Mouse (Mus musculus): ENCODE measurements around the gene Ccdc153. TPM values are rescaled to one million over a fixed set of nuclear protein-coding genes. Genes with fewer than 3 reads are reported as not detected.

Ccdc153 gene
- polyA plus RNA-seq (2016; fragmentation: Nextera tagmentation; extraction: Ambion mirVana): not detected in 2 replicates

GRCm38 (mm10) chr9:44240399-44240798 is at the start of gene Ccdc153:
Ccdc153 (plus strand) TSS chr9:44240676.
- no peak within 1 kb of the TSS for H3K4me3 ChIP-seq
- H3K36me3 ChIP-seq: no peaks in the 10 kb centered on the region
- H3K4me2 ChIP-seq (replicated peaks): no peak within 1 kb of the TSS
- H3K27ac ChIP-seq: no peak within 1 kb of the TSS
- no peak within 1 kb of the TSS for H3K9ac ChIP-seq
- no peaks in the 10 kb centered on the region for H3K4me1 ChIP-seq
- H3K27me3 ChIP-seq: no peaks in the 10 kb centered on the region
- no peaks in the 10 kb centered on the region for H3K9me3 ChIP-seq (replicated peaks)
- WGBS: 59% methylated on average over 2 of the region's 2 CpGs
- no peak for ATAC-seq (ENCODE audit: low FRiP score)

GRCm38 (mm10) chr9:44191166-44191565 is 49.3 kb upstream of the Ccdc153 start:
- Histone ChIP-seq H3K9ac (no peak overlapping the region), H3K4me3 (no peak overlapping the region), H3K4me1 (no peaks in the 10 kb centered on the region), H3K27ac (no peak overlapping the region), H3K27me3 (no peaks in the 10 kb centered on the region), H3K36me3 (no peaks in the 10 kb centered on the region), H3K9me3 (replicated peaks) (no peaks in the 10 kb centered on the region), H3K4me2 (replicated peaks) (no peak overlapping the region)
- 83% methylated on average over 3 of the region's 3 CpGs for WGBS
- ATAC-seq (ENCODE audit: low FRiP score): no peak

GRCm38 (mm10) chr9:44192312-44192711 is 48.2 kb upstream of the Ccdc153 start:
- Histone ChIP-seq H3K9me3 (replicated peaks) (no peaks in the 10 kb centered on the region), H3K4me3 (no peak overlapping the region), H3K4me1 (no peaks in the 10 kb centered on the region), H3K27ac (no peak overlapping the region), H3K27me3 (no peaks in the 10 kb centered on the region), H3K4me2 (replicated peaks) (no peak overlapping the region), H3K9ac (no peak overlapping the region), H3K36me3 (no peaks in the 10 kb centered on the region)
- no peak for ATAC-seq (ENCODE audit: low FRiP score)
- 93% methylated on average over 3 of the region's 3 CpGs for WGBS

- ATAC-seq (ENCODE audit: low FRiP score): no peak
- no peak overlapping the region for H3K27ac ChIP-seq
- H3K27me3 ChIP-seq: no peaks in the 10 kb centered on the region
- 96% methylated on average over 5 of the region's 5 CpGs for WGBS
- H3K4me3 ChIP-seq: no peak overlapping the region
- H3K4me1 ChIP-seq: no peaks in the 10 kb centered on the region
- no peak overlapping the region for H3K9ac ChIP-seq
- no peaks in the 10 kb centered on the region for H3K9me3 ChIP-seq (replicated peaks)
- H3K36me3 ChIP-seq: peaks cover 2% of the 10 kb centered on the region
- no peak overlapping the region for H3K4me2 ChIP-seq (replicated peaks)
Measured at GRCm38 (mm10) chr9:44192794-44193193, 47.7 kb upstream of the Ccdc153 start.

- no peak for ATAC-seq (ENCODE audit: low FRiP score)
- no peaks in the 10 kb centered on the region for H3K4me1 ChIP-seq
- 95% methylated on average over 1 of the region's 1 CpGs for WGBS
Measured at GRCm38 (mm10) chr9:44194000-44194399, 46.5 kb upstream of the Ccdc153 start.

GRCm38 (mm10) chr9:44196354-44196753 is 44.1 kb upstream of the Ccdc153 start:
- no peak overlapping the region for H3K4me2 ChIP-seq (replicated peaks)
- ATAC-seq (ENCODE audit: low FRiP score): no peak
- no peak overlapping the region for H3K9ac ChIP-seq
- H3K27ac ChIP-seq: no peak overlapping the region
- H3K27me3 ChIP-seq: no peaks in the 10 kb centered on the region
- no peak overlapping the region for H3K4me3 ChIP-seq
- peaks cover 18% of the 10 kb centered on the region for H3K36me3 ChIP-seq
- no peaks in the 10 kb centered on the region for H3K4me1 ChIP-seq
- H3K9me3 ChIP-seq (replicated peaks): no peaks in the 10 kb centered on the region
- WGBS: 93% methylated on average over 4 of the region's 4 CpGs

More at GRCm38 (mm10) chr9:44194000-44194399, 46.5 kb upstream of the Ccdc153 start:
- no peaks in the 10 kb centered on the region for H3K9me3 ChIP-seq (replicated peaks)
- H3K27me3 ChIP-seq: no peaks in the 10 kb centered on the region
- no peak overlapping the region for H3K27ac ChIP-seq
- no peak overlapping the region for H3K4me3 ChIP-seq
- H3K36me3 ChIP-seq: peaks cover 13% of the 10 kb centered on the region
- no peak overlapping the region for H3K9ac ChIP-seq
- H3K4me2 ChIP-seq (replicated peaks): no peak overlapping the region

GRCm38 (mm10) chr9:44199166-44199565 is 41.3 kb upstream of the Ccdc153 start:
- Histone ChIP-seq H3K4me3 (no peak overlapping the region), H3K27ac (no peak overlapping the region), H3K27me3 (no peaks in the 10 kb centered on the region), H3K4me2 (replicated peaks) (no peak overlapping the region), H3K4me1 (no peaks in the 10 kb centered on the region), H3K36me3 (peaks cover 18% of the 10 kb centered on the region), H3K9me3 (replicated peaks) (no peaks in the 10 kb centered on the region), H3K9ac (no peak overlapping the region)
- 91% methylated on average over 3 of the region's 3 CpGs for WGBS
- no peak for ATAC-seq (ENCODE audit: low FRiP score)

GRCm38 (mm10) chr9:44199580-44199979 is 40.9 kb upstream of the Ccdc153 start:
- ATAC-seq (ENCODE audit: low FRiP score): no peak
- Histone ChIP-seq H3K4me3 (no peak overlapping the region), H3K4me1 (no peaks in the 10 kb centered on the region), H3K9ac (no peak overlapping the region), H3K4me2 (replicated peaks) (no peak overlapping the region), H3K27me3 (no peaks in the 10 kb centered on the region), H3K9me3 (replicated peaks) (no peaks in the 10 kb centered on the region), H3K27ac (no peak overlapping the region), H3K36me3 (peaks cover 18% of the 10 kb centered on the region)

GRCm38 (mm10) chr9:44200458-44200857 is 40.0 kb upstream of the Ccdc153 start:
- ATAC-seq (ENCODE audit: low FRiP score): no peak
- Histone ChIP-seq H3K27me3 (no peaks in the 10 kb centered on the region), H3K36me3 (peaks cover 18% of the 10 kb centered on the region), H3K27ac (no peak overlapping the region), H3K4me3 (no peak overlapping the region), H3K4me1 (no peaks in the 10 kb centered on the region), H3K9me3 (replicated peaks) (no peaks in the 10 kb centered on the region), H3K9ac (no peak overlapping the region), H3K4me2 (replicated peaks) (no peak overlapping the region)
- 81% methylated on average over 3 of the region's 3 CpGs for WGBS

GRCm38 (mm10) chr9:44207840-44208239 is 32.6 kb upstream of the Ccdc153 start:
- 98% methylated on average over 2 of the region's 2 CpGs for WGBS
- H3K9me3 ChIP-seq (replicated peaks): 0 out of 2 replicates have a peak, but pooled peaks cover 4% of the 10 kb centered on the region
- H3K27ac ChIP-seq: no peak overlapping the region
- no peak overlapping the region for H3K9ac ChIP-seq
- H3K4me3 ChIP-seq: no peak overlapping the region
- no peaks in the 10 kb centered on the region for H3K27me3 ChIP-seq
- H3K4me1 ChIP-seq: no peaks in the 10 kb centered on the region
- H3K4me2 ChIP-seq (replicated peaks): no peak overlapping the region
- peaks cover 12% of the 10 kb centered on the region; the same call in 1 of the 2 replicates for H3K36me3 ChIP-seq
- ATAC-seq (ENCODE audit: low FRiP score): no peak

- no peak overlapping the region for H3K4me2 ChIP-seq (replicated peaks)
- 97% methylated on average over 4 of the region's 4 CpGs for WGBS
- no peak for ATAC-seq (ENCODE audit: low FRiP score)
- no peak overlapping the region for H3K4me3 ChIP-seq
- peaks cover 14% of the 10 kb centered on the region; the same call in 1 of the 2 replicates for H3K36me3 ChIP-seq
- H3K9ac ChIP-seq: no peak overlapping the region
- H3K4me1 ChIP-seq: no peaks in the 10 kb centered on the region
- H3K27me3 ChIP-seq: no peaks in the 10 kb centered on the region
- H3K9me3 ChIP-seq (replicated peaks): 0 out of 2 replicates have a peak, but pooled peaks cover 4% of the 10 kb centered on the region
- H3K27ac ChIP-seq: no peak overlapping the region
Measured at GRCm38 (mm10) chr9:44209416-44209815, 31.1 kb upstream of the Ccdc153 start.

GRCm38 (mm10) chr9:44212406-44212805 is 28.1 kb upstream of the Ccdc153 start:
- H3K9ac ChIP-seq: no peak overlapping the region
- 94% methylated on average over 4 of the region's 4 CpGs for WGBS
- no peak for ATAC-seq (ENCODE audit: low FRiP score)
- no peak overlapping the region for H3K4me2 ChIP-seq (replicated peaks)
- H3K36me3 ChIP-seq: peaks cover 14% of the 10 kb centered on the region; the same call in 1 of the 2 replicates
- H3K27me3 ChIP-seq: no peaks in the 10 kb centered on the region
- no peaks in the 10 kb centered on the region for H3K4me1 ChIP-seq
- no peak overlapping the region for H3K4me3 ChIP-seq
- H3K9me3 ChIP-seq (replicated peaks): 0 out of 2 replicates have a peak, but pooled peaks cover 4% of the 10 kb centered on the region
- H3K27ac ChIP-seq: no peak overlapping the region

GRCm38 (mm10) chr9:44213538-44213937 is 26.9 kb upstream of the Ccdc153 start:
- H3K4me3 ChIP-seq: no peak overlapping the region
- WGBS: 92% methylated on average over 14 of the region's 14 CpGs
- H3K9me3 ChIP-seq (replicated peaks): 0 out of 2 replicates have a peak, but pooled peaks cover 4% of the 10 kb centered on the region
- H3K4me2 ChIP-seq (replicated peaks): no peak overlapping the region
- no peaks in the 10 kb centered on the region for H3K27me3 ChIP-seq
- H3K4me1 ChIP-seq: no peaks in the 10 kb centered on the region
- H3K27ac ChIP-seq: no peak overlapping the region
- no peak overlapping the region for H3K9ac ChIP-seq
- peaks cover 14% of the 10 kb centered on the region; the same call in 1 of the 2 replicates for H3K36me3 ChIP-seq
- ATAC-seq (ENCODE audit: low FRiP score): no peak

Measured in hindbrain, embryonic 12.5 days (tissue).